Mouse (Mus musculus): ENCODE measurements around the gene Ccdc6.
A peak's percentile ranks its signal among the peaks of the same experiment; 100 is the strongest.

Ccdc6 gene

GRCm38 (mm10) chr10:70168396-70168795, 71.5 kb downstream of the Ccdc6 start:
- no peak for DNase-seq (ENCODE audit: low spot score)

- DNase-seq (ENCODE audit: low spot score), result no peak
Measured at GRCm38 (mm10) chr10:70169044-70169443, 72.1 kb downstream of the Ccdc6 start.

GRCm38 (mm10) chr10:70173314-70173713, 76.4 kb downstream of the Ccdc6 start:
- peak; percentile 72 for DNase-seq (ENCODE audit: low spot score)

- no peak for DNase-seq (ENCODE audit: low spot score)
Measured at GRCm38 (mm10) chr10:70174494-70175190, 77.7 kb downstream of the Ccdc6 start.

- DNase-seq (ENCODE audit: low spot score), result no peak
Measured at GRCm38 (mm10) chr10:70180727-70181126, 83.8 kb downstream of the Ccdc6 start.

- DNase-seq (ENCODE audit: low spot score), result no peak
Measured at GRCm38 (mm10) chr10:70181279-70181972, 84.5 kb downstream of the Ccdc6 start.

GRCm38 (mm10) chr10:70183210-70184080, 86.5 kb downstream of the Ccdc6 start:
- no peak for DNase-seq (ENCODE audit: low spot score)

- peak; percentile 52 for DNase-seq (ENCODE audit: low spot score)
Measured at GRCm38 (mm10) chr10:70186136-70186535, 89.2 kb downstream of the Ccdc6 start.

- DNase-seq (ENCODE audit: low spot score), result no peak
Measured at GRCm38 (mm10) chr10:70186586-70186985, 89.7 kb downstream of the Ccdc6 start.

GRCm38 (mm10) chr10:70189864-70190263, 92.9 kb downstream of the Ccdc6 start:
- no peak for DNase-seq (ENCODE audit: low spot score)

GRCm38 (mm10) chr10:70194283-70194682, 97.4 kb downstream of the Ccdc6 start:
- DNase-seq (ENCODE audit: low spot score), result no peak

GRCm38 (mm10) chr10:70195279-70195678, 98.4 kb downstream of the Ccdc6 start:
- DNase-seq (ENCODE audit: low spot score), result no peak

- peak; percentile 69 for DNase-seq (ENCODE audit: low spot score)
Measured at GRCm38 (mm10) chr10:70195786-70196185, 98.9 kb downstream of the Ccdc6 start.

GRCm38 (mm10) chr10:70196666-70197065, 99.7 kb downstream of the Ccdc6 start:
- DNase-seq (ENCODE audit: low spot score), result no peak

- no peak for DNase-seq (ENCODE audit: low spot score)
Measured at GRCm38 (mm10) chr10:70197601-70198000, 100.7 kb downstream of the Ccdc6 start.

- DNase-seq (ENCODE audit: low spot score), result no peak
Measured at GRCm38 (mm10) chr10:70198012-70198411, 101.1 kb downstream of the Ccdc6 start.

GRCm38 (mm10) chr10:70198951-70199463, 102.1 kb downstream of the Ccdc6 start:
- DNase-seq (ENCODE audit: low spot score), result no peak

- DNase-seq (ENCODE audit: low spot score), result no peak
Measured at GRCm38 (mm10) chr10:70199466-70200210, 102.7 kb downstream of the Ccdc6 start.

- DNase-seq (ENCODE audit: low spot score), result no peak
Measured at GRCm38 (mm10) chr10:70200889-70201500, 104.1 kb downstream of the Ccdc6 start.

GRCm38 (mm10) chr10:70204505-70205399, 107.8 kb downstream of the Ccdc6 start, which contains the start of gene Mrln:
Gene Mrln (plus strand): TSS chr10:70204664.
- DNase-seq (ENCODE audit: low spot score), result peak; percentile 19
